Mouse (Mus musculus) limb, embryonic 13.5 days (tissue): ENCODE measurements around the gene Trove2. TPM values are rescaled to one million over a fixed set of nuclear protein-coding genes. Genes with fewer than 3 reads are reported as not detected.

ENCODE experiments used
- ATAC-seq: fragments of 200-750 bp; cut with Nextera tagmentation; 2 replicates; pipeline ENCODE4 v1.8.0; 2017; ENCODE audit warnings: low read depth, moderate number of reproducible peaks, moderate TSS enrichment; ENCODE audit not compliant: low FRiP score
- H3K27ac ChIP-seq: fragments of 300-500 bp; sonication (generic); 2 replicates; pipeline ENCODE4 v1.5.1; 2015; ENCODE audit warnings: inconsistent platforms, mild to moderate bottlenecking, moderate library complexity
- H3K27me3 ChIP-seq: fragments of 300-500 bp; sonication (generic); 2 replicates; pipeline ENCODE4 v1.6.1; 2015; ENCODE audit warnings: mild to moderate bottlenecking, inconsistent platforms
- H3K36me3 ChIP-seq: fragments of 300-500 bp; sonication (generic); 2 replicates; pipeline ENCODE4 v1.6.1; 2015; ENCODE audit warnings: inconsistent platforms, mild to moderate bottlenecking, moderate library complexity
- H3K4me1 ChIP-seq: fragments of 300-500 bp; sonication (generic); 2 replicates; pipeline ENCODE4 v1.6.1; 2015; ENCODE audit warnings: inconsistent platforms
- H3K4me2 ChIP-seq: fragments of 300-500 bp; sonication (generic); replicated peaks from 2 replicates; pipeline ENCODE4 v1.6.1; 2015; ENCODE audit warnings: inconsistent platforms, mild to moderate bottlenecking, moderate library complexity
- H3K4me3 ChIP-seq: fragments of 300-500 bp; sonication (generic); 2 replicates; pipeline ENCODE4 v1.5.1; 2015; ENCODE audit warnings: moderate library complexity, mild to moderate bottlenecking, inconsistent platforms
- H3K9ac ChIP-seq: fragments of 300-500 bp; sonication (generic); 2 replicates; pipeline ENCODE4 v1.6.1; 2015; ENCODE audit warnings: mild to moderate bottlenecking, inconsistent platforms
- H3K9me3 ChIP-seq: fragments of 300-500 bp; sonication (generic); 2 replicates; pipeline ENCODE4 v1.6.1; 2016; ENCODE audit warnings: inconsistent platforms
- WGBS: fragments of 180-500 bp; shearing (Covaris S2); methylation state at CpG from one replicate; pipeline ENCODE4 v1.1.7; 2015; 5-methylcytosine and 5-hydroxymethylcytosine counted together
- polyA plus RNA-seq: library from polyadenylated mRNA; unstranded; fragments of >200 nt; fragmentation: Nextera tagmentation; extraction: Ambion mirVana; gene quantifications from 2 replicates; pipeline ENCODE4 v1.2.1, GENCODE M21; 2015

Trove2 gene
- 26.1 and 28.6 TPM in 2 replicates for polyA plus RNA-seq

DNA sequence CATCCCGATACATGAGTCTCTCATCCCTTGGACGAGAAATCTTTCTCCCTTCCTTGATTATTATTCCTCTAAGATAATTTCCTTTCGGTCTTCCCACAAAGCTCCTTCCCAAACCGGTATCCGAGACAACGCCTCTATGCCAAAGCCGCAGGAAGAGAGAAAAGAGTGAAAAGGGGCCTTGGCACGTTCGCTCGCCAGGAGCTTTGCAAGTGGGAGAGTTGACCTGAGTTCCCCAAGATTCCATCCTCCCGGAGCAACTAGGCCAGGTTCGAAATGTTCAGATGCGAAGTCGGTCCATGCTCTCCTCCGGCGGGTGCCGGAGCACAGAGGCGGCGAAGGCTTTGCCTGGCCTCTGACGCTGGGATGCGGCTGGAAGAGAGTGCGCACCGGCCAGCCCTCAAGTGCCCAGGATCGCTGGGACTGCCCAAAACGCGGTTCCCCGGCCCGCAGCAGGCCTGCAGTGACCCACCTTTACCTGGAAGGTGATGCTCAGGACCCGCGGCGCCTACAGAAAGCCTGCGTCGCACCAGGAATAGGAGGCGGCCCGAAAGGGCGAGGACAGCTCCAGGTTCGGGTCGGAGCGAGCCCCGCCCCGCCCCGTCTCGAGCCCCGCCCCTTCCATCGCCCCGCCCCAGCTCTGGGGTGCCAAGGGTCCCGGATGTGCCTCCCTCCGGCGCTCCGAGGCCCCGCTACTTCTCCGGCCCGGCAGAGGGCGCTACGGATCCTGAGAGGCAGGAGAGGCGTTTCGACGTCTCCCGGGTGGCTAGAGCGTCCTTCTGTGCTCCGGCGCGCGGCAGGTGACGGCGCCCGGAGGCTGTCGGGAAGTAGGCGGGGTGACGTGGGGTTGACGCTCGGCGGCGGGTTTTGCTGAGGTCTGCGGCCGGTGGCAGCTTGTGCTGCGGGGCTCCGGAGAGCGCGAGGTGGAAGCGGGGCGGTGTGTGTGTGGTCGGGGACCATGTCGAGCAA, at the start of gene Trove2, which contains the start of gene Uchl5:
Gene Trove2 (minus strand): TSS at position 623 of the 966 bp plus-strand sequence.
Gene Uchl5 (plus strand): TSS at position 827 of the 966 bp plus-strand sequence.
- H3K4me1 ChIP-seq = peaks cover 13% of the 10 kb centered on the region
- peak within 1 kb of the TSS; percentile 89 for H3K9ac ChIP-seq
- peak; percentile 97 for ATAC-seq
- H3K27me3 ChIP-seq = no peaks in the 10 kb centered on the region
- under 1% methylated on average over 83 of the region's 84 CpGs for WGBS
- H3K27ac ChIP-seq = peak within 1 kb of the TSS; percentile 52; the same call in 1 of the 2 replicates
- peak within 1 kb of the TSS; percentile 92 for H3K4me2 ChIP-seq
- peak within 1 kb of the TSS; percentile 89 for H3K4me3 ChIP-seq
- H3K9me3 ChIP-seq = no peaks in the 10 kb centered on the region
- H3K36me3 ChIP-seq = no peaks in the 10 kb centered on the region

DNA sequence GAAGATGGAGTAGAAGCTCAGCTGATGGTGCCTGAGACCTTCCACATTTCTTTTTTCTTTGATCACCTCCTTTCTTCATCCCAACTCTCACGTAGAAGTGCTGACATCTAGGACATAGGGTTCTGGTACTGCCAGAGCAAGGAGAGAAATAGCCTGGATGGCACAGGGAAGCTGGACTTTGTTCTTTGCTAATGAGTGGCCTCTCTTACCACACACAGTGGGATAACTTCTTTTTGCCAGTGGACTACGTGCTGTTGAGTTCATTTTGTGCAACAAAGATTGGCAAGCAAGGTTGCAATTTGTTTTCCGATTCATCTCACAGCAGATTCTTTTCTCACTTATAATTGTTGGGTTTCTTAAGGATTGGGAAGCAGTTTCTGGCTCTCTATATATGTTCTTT, 45.8 kb upstream of the Trove2 start:
- no peak overlapping the region for H3K4me2 ChIP-seq
- no peak overlapping the region for H3K9ac ChIP-seq
- H3K27me3 ChIP-seq = no peaks in the 10 kb centered on the region
- WGBS = 88% methylated on average over 3 of the region's 3 CpGs
- no peak overlapping the region for H3K27ac ChIP-seq
- H3K9me3 ChIP-seq = no peaks in the 10 kb centered on the region
- H3K36me3 ChIP-seq = no peaks in the 10 kb centered on the region
- no peak overlapping the region for H3K4me3 ChIP-seq
- H3K4me1 ChIP-seq = 0 out of 2 replicates have a peak, but pooled peaks cover 4% of the 10 kb centered on the region
- no peak for ATAC-seq

DNA sequence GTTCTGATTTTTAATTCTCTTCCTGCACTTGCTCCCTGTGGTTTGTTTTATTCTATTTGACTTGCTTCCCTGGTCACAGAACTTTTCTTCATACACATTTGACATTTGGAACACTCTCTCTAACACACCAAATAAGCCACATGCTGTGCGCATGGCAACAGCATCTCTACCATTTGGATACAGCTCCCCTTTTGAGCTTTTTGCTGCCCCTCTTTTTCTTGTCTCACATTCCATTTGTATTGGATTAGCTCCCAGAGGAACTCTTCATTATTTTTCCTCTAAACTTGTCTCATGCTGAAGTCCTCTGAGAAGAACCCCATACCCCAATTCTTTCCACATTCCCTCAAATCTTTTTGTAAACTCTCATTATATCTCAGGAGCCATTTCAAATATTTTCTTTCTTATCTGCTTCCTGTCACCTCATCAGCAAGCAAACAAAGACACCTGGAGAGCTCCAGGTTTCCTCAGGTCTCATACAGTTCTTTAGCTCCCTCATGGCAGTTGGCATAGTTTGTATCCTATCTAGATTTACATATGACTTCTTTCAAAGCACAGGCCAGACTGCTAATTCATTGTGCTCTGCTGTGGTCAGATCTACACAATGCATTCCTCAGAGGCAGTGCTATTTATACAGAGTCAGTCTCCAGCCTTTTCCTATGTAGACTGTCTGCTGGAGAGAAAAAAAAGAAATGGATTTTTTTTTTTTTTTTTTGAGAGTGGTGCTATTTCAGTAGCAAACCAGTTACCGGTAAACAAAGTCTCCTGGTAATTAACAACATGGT, 43.4 kb upstream of the Trove2 start:
- Histone ChIP-seq H3K27me3 (no peaks in the 10 kb centered on the region), H3K4me1 (0 out of 2 replicates have a peak, but pooled peaks cover 4% of the 10 kb centered on the region), H3K27ac (no peak overlapping the region), H3K36me3 (no peaks in the 10 kb centered on the region), H3K4me2 (no peak overlapping the region), H3K4me3 (no peak overlapping the region), H3K9ac (no peak overlapping the region), H3K9me3 (no peaks in the 10 kb centered on the region)
- 76% methylated on average over 2 of the region's 2 CpGs for WGBS
- no peak; the same call in 1 of the 2 replicates for ATAC-seq

DNA sequence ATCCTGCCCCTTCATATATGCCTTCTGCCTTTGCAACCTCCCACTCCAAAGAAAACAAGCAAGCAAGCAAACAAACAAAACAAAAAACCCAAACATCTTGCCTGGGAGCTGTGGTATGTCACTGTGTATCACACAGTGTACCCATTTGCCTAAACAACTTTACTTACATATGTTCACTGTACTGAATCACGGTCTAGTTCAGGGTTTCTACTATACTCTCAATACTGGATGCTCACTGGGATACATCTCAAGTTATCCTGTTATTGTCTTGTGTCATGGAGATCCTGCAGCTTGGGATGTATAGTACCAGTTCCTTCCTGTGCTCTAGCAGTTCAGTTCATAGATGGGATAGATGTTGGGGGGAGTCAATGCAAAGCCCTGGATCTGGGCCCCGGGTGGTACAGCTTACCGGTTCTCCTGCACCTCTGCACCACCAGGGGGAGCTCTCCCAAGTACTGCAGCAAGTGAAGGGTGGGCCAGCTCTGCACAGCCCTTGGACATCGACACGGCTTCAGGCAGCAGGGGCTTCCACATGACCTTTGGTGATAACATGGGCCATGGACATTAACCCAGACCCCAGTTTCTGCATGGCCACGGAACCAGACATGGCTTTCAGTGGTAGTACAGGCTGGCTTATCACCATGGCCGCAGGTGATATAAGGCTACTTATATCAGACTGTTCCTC, 37.0 kb upstream of the Trove2 start:
- ATAC-seq = peak; percentile 79
- H3K4me1 ChIP-seq = no peaks in the 10 kb centered on the region
- no peaks in the 10 kb centered on the region for H3K36me3 ChIP-seq
- WGBS = 43% methylated on average over 7 of the region's 7 CpGs
- H3K27me3 ChIP-seq = no peaks in the 10 kb centered on the region
- H3K27ac ChIP-seq = no peak overlapping the region
- H3K4me2 ChIP-seq = no peak overlapping the region
- no peaks in the 10 kb centered on the region for H3K9me3 ChIP-seq
- no peak overlapping the region for H3K9ac ChIP-seq
- H3K4me3 ChIP-seq = no peak overlapping the region

DNA sequence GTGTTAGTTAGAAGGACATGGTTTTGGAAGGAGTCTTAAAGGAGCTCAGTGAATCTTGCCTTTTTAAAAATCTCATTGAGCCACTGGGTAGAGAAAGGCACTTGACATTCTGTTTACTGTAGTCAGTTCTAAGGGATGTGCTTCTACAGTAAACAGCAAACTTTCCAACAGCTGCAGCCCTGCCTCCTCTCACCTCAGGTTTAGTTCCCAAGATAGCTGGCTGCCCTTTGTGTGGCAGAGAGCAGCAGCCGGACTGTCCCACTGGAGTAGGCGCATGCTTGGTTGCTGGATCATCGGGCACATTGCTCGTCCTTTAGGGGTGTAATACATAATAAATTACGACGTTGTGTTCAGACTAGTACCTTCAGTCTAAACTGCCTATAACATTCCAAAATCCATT, 32.2 kb upstream of the Trove2 start:
- Histone ChIP-seq H3K9me3 (no peaks in the 10 kb centered on the region), H3K27me3 (no peaks in the 10 kb centered on the region), H3K9ac (no peak overlapping the region), H3K4me2 (no peak overlapping the region), H3K36me3 (peaks cover 8% of the 10 kb centered on the region), H3K27ac (no peak overlapping the region), H3K4me3 (no peak overlapping the region), H3K4me1 (no peaks in the 10 kb centered on the region)
- no peak for ATAC-seq
- WGBS = 93% methylated on average over 6 of the region's 6 CpGs

DNA sequence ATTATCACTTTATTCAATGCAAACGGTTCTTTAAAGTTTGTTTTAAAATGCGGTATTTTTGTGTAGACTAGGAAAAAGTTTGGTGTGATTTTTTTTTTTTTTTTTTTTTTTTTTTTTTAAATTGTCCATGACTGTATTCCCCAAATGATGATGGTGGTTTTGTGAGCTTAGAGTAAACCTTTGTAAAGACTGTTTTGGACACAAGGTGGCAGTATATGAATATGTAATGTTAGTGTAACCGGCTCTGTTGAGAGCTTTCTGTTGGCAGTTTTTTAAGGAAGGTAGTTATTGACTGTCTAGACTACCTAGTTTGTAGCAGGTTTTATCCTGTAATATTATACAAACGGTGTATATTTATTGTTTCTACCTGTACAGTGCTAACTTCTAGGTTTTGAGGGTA, 26.7 kb upstream of the Trove2 start:
- peaks cover 11% of the 10 kb centered on the region for H3K36me3 ChIP-seq
- no peaks in the 10 kb centered on the region for H3K27me3 ChIP-seq
- WGBS = 46% methylated on average over 4 of the region's 4 CpGs
- H3K4me1 ChIP-seq = no peaks in the 10 kb centered on the region
- ATAC-seq = peak; percentile 77; the same call in 1 of the 2 replicates
- H3K9me3 ChIP-seq = no peaks in the 10 kb centered on the region
- H3K27ac ChIP-seq = no peak overlapping the region
- H3K4me3 ChIP-seq = no peak overlapping the region
- H3K9ac ChIP-seq = no peak overlapping the region
- H3K4me2 ChIP-seq = no peak overlapping the region

DNA sequence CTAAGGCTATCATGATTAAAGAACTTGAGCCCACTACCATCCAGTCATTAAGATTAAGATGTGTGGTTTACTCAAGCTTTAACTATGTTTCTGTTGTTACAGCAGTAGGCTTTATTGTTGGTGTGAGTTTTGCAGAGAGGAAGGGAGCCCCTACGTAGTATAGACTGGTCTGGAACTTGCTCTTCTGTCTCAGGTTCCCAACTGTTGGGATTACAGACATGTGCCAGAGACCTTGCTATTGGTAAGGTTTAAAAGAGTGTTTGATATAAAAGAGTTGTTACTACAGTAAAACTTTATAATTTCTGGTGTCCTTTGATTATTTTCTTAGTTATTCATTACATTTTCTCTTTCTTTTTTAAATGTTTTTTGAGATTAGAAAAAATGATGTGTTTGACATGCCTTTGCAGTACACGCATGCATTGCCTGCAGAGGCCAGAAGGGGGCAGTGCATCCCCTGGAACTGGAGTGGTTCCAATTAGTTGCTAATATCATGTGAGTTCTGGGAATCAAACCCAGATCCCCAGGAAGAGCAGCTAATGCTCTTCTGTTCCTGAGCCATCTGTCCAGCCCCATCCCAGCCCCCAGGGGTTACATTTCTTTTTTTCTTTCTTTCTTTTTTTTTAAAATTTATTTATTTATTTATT, 11.8 kb upstream of the Trove2 start:
- WGBS = 87% methylated on average over 2 of the region's 2 CpGs
- H3K36me3 ChIP-seq = peaks cover 8% of the 10 kb centered on the region; the same call in 1 of the 2 replicates
- no peaks in the 10 kb centered on the region for H3K9me3 ChIP-seq
- H3K4me1 ChIP-seq = no peaks in the 10 kb centered on the region
- no peak for ATAC-seq
- no peak overlapping the region for H3K27ac ChIP-seq
- no peak overlapping the region for H3K9ac ChIP-seq
- no peak overlapping the region for H3K4me3 ChIP-seq
- H3K4me2 ChIP-seq = no peak overlapping the region
- no peaks in the 10 kb centered on the region for H3K27me3 ChIP-seq

DNA sequence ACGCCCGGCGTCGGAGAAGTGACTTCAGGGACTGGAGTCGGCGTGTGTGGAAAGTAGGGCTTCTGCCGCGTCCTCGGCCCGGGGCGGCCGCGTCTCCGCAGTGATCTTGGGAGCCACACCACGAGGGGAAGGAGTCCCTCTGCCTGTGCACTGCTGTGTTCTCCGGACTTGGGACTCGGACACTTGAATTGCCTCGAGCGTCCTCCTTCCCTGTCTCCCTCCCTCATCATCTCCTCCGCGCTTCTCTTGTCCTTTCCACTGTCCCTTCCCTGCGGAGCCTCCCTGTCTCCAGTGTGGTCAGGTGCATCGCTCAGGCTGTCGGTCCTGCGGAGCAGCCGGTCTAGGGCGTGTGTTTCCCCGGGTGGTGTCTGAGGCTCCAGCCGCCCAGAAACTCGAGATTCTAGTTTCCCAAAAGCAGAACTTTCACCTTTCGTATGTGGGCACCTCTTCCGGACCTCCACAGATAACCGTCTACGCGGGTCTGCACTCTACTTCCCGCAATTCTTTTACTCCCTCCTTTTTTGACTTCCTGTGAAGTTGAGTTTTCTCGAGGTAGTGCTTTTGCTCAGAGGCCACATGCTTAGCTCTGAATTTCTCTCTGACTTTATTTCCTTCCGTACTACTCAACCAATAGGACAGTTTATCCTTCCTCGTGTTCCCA, 820 bp upstream of the Trove2 start:
- peak; percentile 21 for ATAC-seq
- peak overlapping the region; percentile 52; the same call in 1 of the 2 replicates for H3K27ac ChIP-seq
- H3K4me3 ChIP-seq = peak overlapping the region; percentile 89
- peak overlapping the region; percentile 89 for H3K9ac ChIP-seq
- H3K36me3 ChIP-seq = no peaks in the 10 kb centered on the region
- peaks cover 13% of the 10 kb centered on the region for H3K4me1 ChIP-seq
- WGBS = 1% methylated on average over 35 of the region's 39 CpGs
- H3K9me3 ChIP-seq = no peaks in the 10 kb centered on the region
- peak overlapping the region; percentile 92 for H3K4me2 ChIP-seq
- H3K27me3 ChIP-seq = no peaks in the 10 kb centered on the region

DNA sequence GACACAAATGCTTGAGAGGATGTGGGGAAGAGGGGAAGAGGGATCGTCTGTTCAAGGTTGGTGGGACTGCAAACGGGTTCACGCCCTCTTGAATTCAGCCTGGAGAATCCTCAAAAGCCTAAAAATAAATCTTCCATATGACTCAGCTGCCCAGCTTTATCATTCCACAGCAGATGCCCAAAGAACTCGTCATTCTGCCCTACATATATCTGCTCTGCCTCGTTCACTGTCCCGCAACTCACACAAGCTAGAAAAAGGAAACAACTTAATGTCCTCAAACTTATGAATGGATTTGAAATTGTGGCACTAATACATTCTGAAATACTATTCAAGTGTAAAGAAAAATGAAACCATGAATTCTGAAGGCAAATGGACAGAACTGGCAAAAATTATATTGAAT, 3.0 kb downstream of the Trove2 start:
- H3K9ac ChIP-seq = no peak overlapping the region
- H3K36me3 ChIP-seq = peaks cover 14% of the 10 kb centered on the region
- no peak for ATAC-seq
- no peaks in the 10 kb centered on the region for H3K9me3 ChIP-seq
- no peak overlapping the region for H3K4me2 ChIP-seq
- WGBS = 85% methylated on average over 6 of the region's 6 CpGs
- no peak overlapping the region for H3K27ac ChIP-seq
- no peaks in the 10 kb centered on the region for H3K27me3 ChIP-seq
- H3K4me1 ChIP-seq = peaks cover 13% of the 10 kb centered on the region
- H3K4me3 ChIP-seq = no peak overlapping the region

DNA sequence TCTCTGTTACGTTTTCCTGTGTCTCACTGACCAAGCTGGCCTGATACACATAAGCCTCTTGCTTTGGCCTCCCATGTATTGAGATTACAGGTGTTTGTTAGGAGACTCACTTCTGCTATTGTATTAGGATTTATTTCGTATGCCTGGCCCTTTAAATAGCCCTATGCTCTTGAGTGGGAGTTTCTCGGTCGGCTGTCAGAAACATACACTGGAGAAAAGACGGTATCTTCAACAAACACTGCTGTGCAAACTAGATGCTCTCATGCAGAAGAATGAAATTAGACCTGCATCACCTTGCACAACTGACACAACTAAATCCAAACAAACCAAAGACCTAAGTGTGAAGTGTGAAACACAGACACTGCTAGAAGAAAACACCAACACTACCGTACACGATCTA, 3.8 kb downstream of the Trove2 start:
- no peak for ATAC-seq
- no peaks in the 10 kb centered on the region for H3K9me3 ChIP-seq
- no peak overlapping the region for H3K27ac ChIP-seq
- H3K4me1 ChIP-seq = peaks cover 5% of the 10 kb centered on the region; the same call in 1 of the 2 replicates
- peaks cover 14% of the 10 kb centered on the region for H3K36me3 ChIP-seq
- H3K4me3 ChIP-seq = no peak overlapping the region
- H3K4me2 ChIP-seq = no peak overlapping the region
- 86% methylated on average over 7 of the region's 7 CpGs for WGBS
- H3K9ac ChIP-seq = no peak overlapping the region
- H3K27me3 ChIP-seq = no peaks in the 10 kb centered on the region
